Mouse (Mus musculus) CH12.LX (cell line): ENCODE data around the gene Fam243. TPM values are rescaled to one million over a fixed set of nuclear protein-coding genes. Genes with fewer than 3 reads are reported as not detected.

ENCODE experiments used
- DNase-seq: peaks from one replicate; pipeline ENCODE4 v3.0.0-alpha.2; 2013; ENCODE audit errors: extremely low read depth
- H3K27ac ChIP-seq: 2 replicates; pipeline ENCODE4 v1.5.1; 2012; ENCODE audit warnings: low read depth, mild to moderate bottlenecking, control low read depth, moderate library complexity; ENCODE audit not compliant: insufficient read depth
- H3K27me3 ChIP-seq: replicated peaks from 2 replicates; pipeline ENCODE3; 2012; ENCODE audit warnings: inconsistent platforms
- H3K36me3 ChIP-seq, 2 experiments: replicated peaks in 1 of 2; 2 replicates each; pipeline versions ENCODE3 to v1.6.1; 2012; ENCODE audit warnings: inconsistent platforms in 1 of 2, low read length in 1 of 2, mild to moderate bottlenecking in 1 of 2, mixed read lengths in 1 of 2, moderate library complexity in 1 of 2; ENCODE audit not compliant: control insufficient read depth in 1 of 2, insufficient read depth in 1 of 2
- H3K4me1 ChIP-seq, 2 experiments: 2 replicates each; pipeline ENCODE4 v1.6.1; 2012; ENCODE audit warnings: inconsistent platforms in 1 of 2, moderate library complexity in 1 of 2; ENCODE audit not compliant: insufficient read depth in 2 of 2, control insufficient read depth in 1 of 2
- H3K4me2 ChIP-seq: 2 replicates; pipeline ENCODE4 v1.6.1; 2012; ENCODE audit warnings: low read depth, mild to moderate bottlenecking, control low read depth; ENCODE audit not compliant: poor library complexity, insufficient read depth, severe bottlenecking
- H3K4me3 ChIP-seq, 3 experiments: fragments of 150-350 bp in 1 of 3; sonication (generic) in 1 of 3; replicated peaks in 1 of 3; 2 replicates each; pipeline versions ENCODE3 to v1.5.1; 2011 to 2012; ENCODE audit warnings: low read depth in 2 of 3, low read length in 2 of 3, mild to moderate bottlenecking in 2 of 3, moderate library complexity in 2 of 3, control low read depth in 1 of 3, improper control_type of control experiment in 1 of 3, inconsistent platforms in 1 of 3, mixed read lengths in 1 of 3; ENCODE audit not compliant: poor library complexity in 1 of 3
- H3K79me2 ChIP-seq: replicated peaks from 2 replicates; pipeline ENCODE4 v1.6.1; 2012; ENCODE audit warnings: mild to moderate bottlenecking, moderate library complexity; ENCODE audit not compliant: control insufficient read depth, poor library complexity, insufficient read depth, severe bottlenecking; ENCODE audit errors: extremely low read depth
- H3K9ac ChIP-seq: 2 replicates; pipeline ENCODE4 v1.6.1; 2012; ENCODE audit warnings: low read depth, mild to moderate bottlenecking, control low read depth, moderate library complexity; ENCODE audit not compliant: insufficient read depth
- H3K9me3 ChIP-seq: replicated peaks from 2 replicates; pipeline ENCODE3; 2012; ENCODE audit warnings: low read length, inconsistent platforms, mixed read lengths
- BHLHE40 ChIP-seq: IDR thresholded peaks from 2 replicates; pipeline ENCODE4 v1.6.1; 2011; ENCODE audit warnings: mild to moderate bottlenecking, low read depth, low read length, improper control_type of control experiment
- CHD1 ChIP-seq: IDR thresholded peaks from 2 replicates; pipeline ENCODE4 v1.6.1; 2012; ENCODE audit warnings: low read depth, low read length, improper control_type of control experiment, inconsistent platforms
- CHD2 ChIP-seq: IDR thresholded peaks from 2 replicates; pipeline ENCODE4 v1.6.1; 2011; ENCODE audit warnings: low read length, improper control_type of control experiment
- CTCF ChIP-seq, 2 experiments: IDR thresholded peaks in 1 of 2; conservative IDR thresholded peaks in 1 of 2; 2 replicates each; pipeline ENCODE4 v1.5.1; 2011 to 2012; ENCODE audit warnings: low read depth in 2 of 2, low read length in 2 of 2, improper control_type of control experiment in 1 of 2, inconsistent platforms in 1 of 2, mild to moderate bottlenecking in 1 of 2, moderate library complexity in 1 of 2
- E2F4 ChIP-seq: IDR thresholded peaks from 2 replicates; pipeline ENCODE4 v1.6.1; 2011; ENCODE audit warnings: low read depth, low read length, improper control_type of control experiment; ENCODE audit not compliant: insufficient replicate concordance
- ELF1 ChIP-seq: IDR thresholded peaks from 2 replicates; pipeline ENCODE4 v1.6.1; 2014; ENCODE audit warnings: low read depth, mild to moderate bottlenecking, inconsistent platforms, low read length, improper control_type of control experiment
- EP300 ChIP-seq: IDR thresholded peaks from 2 replicates; pipeline ENCODE4 v1.6.1; 2011; ENCODE audit warnings: low read length, improper control_type of control experiment
- ETS1 ChIP-seq: conservative IDR thresholded peaks from 2 replicates; pipeline ENCODE4 v1.6.1; 2012; ENCODE audit warnings: low read depth, mild to moderate bottlenecking, inconsistent platforms, low read length, improper control_type of control experiment, moderate library complexity
- GABPA ChIP-seq: IDR thresholded peaks from 2 replicates; pipeline ENCODE4 v1.6.1; 2012; ENCODE audit warnings: low read depth, low read length, improper control_type of control experiment, inconsistent platforms; ENCODE audit not compliant: insufficient replicate concordance
- HCFC1 ChIP-seq: IDR thresholded peaks from 2 replicates; pipeline ENCODE4 v1.6.1; 2012; ENCODE audit warnings: low read depth, mild to moderate bottlenecking, inconsistent platforms, low read length, improper control_type of control experiment
- IRF4 ChIP-seq: IDR thresholded peaks from 2 replicates; pipeline ENCODE4 v1.6.1; 2014; ENCODE audit warnings: low read depth, mild to moderate bottlenecking, inconsistent platforms, low read length, improper control_type of control experiment
- JUN ChIP-seq: IDR thresholded peaks from 2 replicates; pipeline ENCODE4 v1.6.1; 2011; ENCODE audit warnings: low read depth, mild to moderate bottlenecking, low read length, improper control_type of control experiment, moderate library complexity; ENCODE audit not compliant: insufficient read depth
- JUND ChIP-seq: conservative IDR thresholded peaks from 2 replicates; pipeline ENCODE4 v1.6.1; 2011; ENCODE audit warnings: low read depth, low read length, improper control_type of control experiment
- KAT2A ChIP-seq: IDR thresholded peaks from 2 replicates; pipeline ENCODE4 v1.6.1; 2012; ENCODE audit warnings: low read length, improper control_type of control experiment, inconsistent platforms; ENCODE audit not compliant: insufficient replicate concordance
- MAFK ChIP-seq: IDR thresholded peaks from 2 replicates; pipeline ENCODE4 v1.6.1; 2011; ENCODE audit warnings: low read length, improper control_type of control experiment; ENCODE audit not compliant: insufficient replicate concordance
- MAX ChIP-seq: IDR thresholded peaks from 2 replicates; pipeline ENCODE4 v1.6.1; 2011; ENCODE audit warnings: low read length, improper control_type of control experiment
- MAZ ChIP-seq: IDR thresholded peaks from 2 replicates; pipeline ENCODE4 v1.6.1; 2012; ENCODE audit warnings: low read depth, mild to moderate bottlenecking, inconsistent platforms, low read length, improper control_type of control experiment, moderate library complexity
- MEF2A ChIP-seq: IDR thresholded peaks from 2 replicates; pipeline ENCODE4 v1.6.1; 2014; ENCODE audit warnings: low read depth, mild to moderate bottlenecking, inconsistent platforms, low read length, improper control_type of control experiment, borderline replicate concordance
- MXI1 ChIP-seq: IDR thresholded peaks from 2 replicates; pipeline ENCODE4 v1.6.1; 2011; ENCODE audit warnings: mild to moderate bottlenecking, low read depth, low read length, improper control_type of control experiment
- MYC ChIP-seq: IDR thresholded peaks from 2 replicates; pipeline ENCODE4 v1.6.1; 2011; ENCODE audit warnings: low read depth, mild to moderate bottlenecking, improper control_type of control experiment, low read length
- NELFE ChIP-seq: IDR thresholded peaks from 2 replicates; pipeline ENCODE4 v1.6.1; 2011; ENCODE audit warnings: low read depth, low read length, improper control_type of control experiment
- NRF1 ChIP-seq: IDR thresholded peaks from 2 replicates; pipeline ENCODE4 v1.6.1; 2014; ENCODE audit warnings: low read depth, mild to moderate bottlenecking, inconsistent platforms, low read length, improper control_type of control experiment, moderate library complexity
- PAX5 ChIP-seq: IDR thresholded peaks from 2 replicates; pipeline ENCODE4 v1.6.1; 2012; ENCODE audit warnings: low read length, inconsistent platforms, mixed read lengths
- POLR2A ChIP-seq: IDR thresholded peaks from 2 replicates; pipeline ENCODE4 v1.6.1; 2011; ENCODE audit warnings: low read depth, mild to moderate bottlenecking, improper control_type of control experiment, low read length
- POLR2AphosphoS2 ChIP-seq: IDR thresholded peaks from 2 replicates; pipeline ENCODE4 v1.6.1; 2011; ENCODE audit warnings: low read depth, low read length, improper control_type of control experiment
- RAD21 ChIP-seq: IDR thresholded peaks from 2 replicates; pipeline ENCODE4 v1.6.1; 2011; ENCODE audit warnings: low read depth, mild to moderate bottlenecking, low read length, improper control_type of control experiment, moderate library complexity
- RCOR1 ChIP-seq: conservative IDR thresholded peaks from 2 replicates; pipeline ENCODE4 v1.6.1; 2012; ENCODE audit warnings: low read depth, mild to moderate bottlenecking, inconsistent platforms, low read length, improper control_type of control experiment
- SIN3A ChIP-seq: IDR thresholded peaks from 2 replicates; pipeline ENCODE4 v1.6.1; 2012; ENCODE audit warnings: low read length, improper control_type of control experiment, inconsistent platforms
- SMC3 ChIP-seq: IDR thresholded peaks from 2 replicates; pipeline ENCODE4 v1.6.1; 2011; ENCODE audit warnings: low read depth, low read length, improper control_type of control experiment
- TBP ChIP-seq: conservative IDR thresholded peaks from 2 replicates; pipeline ENCODE4 v1.6.1; 2011; ENCODE audit warnings: low read depth, low read length, improper control_type of control experiment
- TCF12 ChIP-seq: IDR thresholded peaks from 2 replicates; pipeline ENCODE4 v1.6.1; 2014; ENCODE audit warnings: low read depth, mild to moderate bottlenecking, inconsistent platforms, low read length, improper control_type of control experiment
- UBTF ChIP-seq: IDR thresholded peaks from 2 replicates; pipeline ENCODE4 v1.6.1; 2012; ENCODE audit warnings: low read depth, mild to moderate bottlenecking, inconsistent platforms, low read length, improper control_type of control experiment, moderate library complexity
- USF1 ChIP-seq: IDR thresholded peaks from 2 replicates; pipeline ENCODE4 v1.6.1; 2014; ENCODE audit warnings: low read depth, mild to moderate bottlenecking, inconsistent platforms, low read length, improper control_type of control experiment
- USF2 ChIP-seq: conservative IDR thresholded peaks from 2 replicates; pipeline ENCODE4 v1.6.1; 2011; ENCODE audit warnings: low read depth, low read length, improper control_type of control experiment
- ZC3H11A ChIP-seq: IDR thresholded peaks from 2 replicates; pipeline ENCODE4 v1.6.1; 2012; ENCODE audit warnings: low read depth, mild to moderate bottlenecking, inconsistent platforms, low read length, improper control_type of control experiment
- ZKSCAN1 ChIP-seq: IDR thresholded peaks from 2 replicates; pipeline ENCODE4 v1.6.1; 2012; ENCODE audit warnings: low read depth, inconsistent platforms, low read length, improper control_type of control experiment, borderline replicate concordance
- ZMIZ1 ChIP-seq: IDR thresholded peaks from 2 replicates; pipeline ENCODE4 v1.6.1; 2012; ENCODE audit warnings: low read depth, mild to moderate bottlenecking, inconsistent platforms, low read length, improper control_type of control experiment
- ZNF384 ChIP-seq: IDR thresholded peaks from 2 replicates; pipeline ENCODE4 v1.6.1; 2012; ENCODE audit warnings: low read depth, low read length, improper control_type of control experiment, inconsistent platforms
- dilution Hi-C: fragments of 300-500 bp; cut with MboI; formaldehyde crosslinking; loops from 2 replicates; pipeline ENCODE4 v1.14.3; 2020; ENCODE audit warnings: low sequenced_read_pairs; ENCODE audit not compliant: extremely low pct_unique_long_range_greater_than_20kb, extremely low pct_ligation_motif_present
- in situ Hi-C: fragments of 300-500 bp; cut with MboI; formaldehyde crosslinking; loops from 3 replicates; pipeline ENCODE4 v1.14.3; 2019; ENCODE audit warnings: low sequenced_read_pairs, low pct_ligation_motif_present, low pct_unique_long_range_greater_than_20kb, mixed read lengths
- polyA plus RNA-seq: library from polyadenylated mRNA; unstranded; fragments of >175 nt; gene quantifications from 2 replicates; pipeline ENCODE4 v1.2.1, GENCODE M21; 2012; ENCODE audit warnings: low read depth; ENCODE audit not compliant: insufficient read length
- total RNA-seq, 2 experiments: library from RNA; depleted of rRNA; stranded (reverse); fragments of 300-350 nt in 1 of 2; fragments of >200 nt in 1 of 2; gene quantifications; 2 replicates each; pipeline ENCODE4 v1.2.3; 2012 to 2014

The Fam243 gene
- total and polyA plus RNA-seq, 3 experiments: not detected

- no peak overlapping the region for H3K4me3 ChIP-seq
- no peaks in the 10 kb centered on the region for H3K9me3 ChIP-seq
- H3K27ac ChIP-seq: no peak overlapping the region
- H3K4me2 ChIP-seq: no peak overlapping the region
- H3K9ac ChIP-seq: no peak overlapping the region
- dilution Hi-C loops: no loop called here
- no peaks in the 10 kb centered on the region for H3K79me2 ChIP-seq
- TF ChIP-seq HCFC1: no peak
- 0 out of 2 replicates have a peak, but pooled peaks have one; percentile 46 for TF ChIP-seq RCOR1
- no peak for TF ChIP-seq CHD1
- TF ChIP-seq MEF2A: no peak
- TF ChIP-seq MAFK: 0 out of 2 replicates have a peak, but pooled peaks have one; percentile 20
- peak; percentile 49 for TF ChIP-seq ETS1
- TF ChIP-seq KAT2A: no peak
- no peak for TF ChIP-seq NELFE
- no peak for TF ChIP-seq CTCF (conservative IDR thresholded peaks at IDR 0.05 in 1 of 2, IDR thresholded peaks at IDR 0.05 in 1 of 2; ENCODE audit: low read depth in 2 of 2, low read length in 2 of 2)
- no peak for TF ChIP-seq E2F4
- TF ChIP-seq RAD21: no peak
- TF ChIP-seq IRF4: no peak
- TF ChIP-seq MXI1: no peak
- TF ChIP-seq USF1: no peak
- no peak for TF ChIP-seq TBP
- peak; percentile 41; the same call in 1 of the 2 replicates for TF ChIP-seq TCF12
- TF ChIP-seq SIN3A: no peak
- TF ChIP-seq NRF1: no peak
- no peak for TF ChIP-seq POLR2AphosphoS2
- no peak for TF ChIP-seq POLR2A
- no peak for TF ChIP-seq USF2
- TF ChIP-seq ZKSCAN1: no peak
- peak; percentile 71 for TF ChIP-seq BHLHE40
- TF ChIP-seq MAX: no peak
- no peak for TF ChIP-seq GABPA
- no peak for TF ChIP-seq JUN
- no peak for TF ChIP-seq PAX5
- no peak for TF ChIP-seq ELF1
- no peak for TF ChIP-seq ZC3H11A
- no peak for TF ChIP-seq MYC
- 0 out of 2 replicates have a peak, but pooled peaks have one; percentile 11 for TF ChIP-seq CHD2
- TF ChIP-seq JUND: no peak
- TF ChIP-seq SMC3: no peak
- no peak for TF ChIP-seq ZMIZ1
- TF ChIP-seq UBTF: no peak
- TF ChIP-seq MAZ: no peak
- TF ChIP-seq ZNF384: no peak
- TF ChIP-seq EP300: peak; percentile 40; the same call in 1 of the 2 replicates
- H3K27me3 ChIP-seq: peaks cover 12% of the 10 kb centered on the region
- no peak for DNase-seq
- H3K4me1 ChIP-seq: peaks cover 23 to 46% of the 10 kb centered on the region in 2 experiments
- in situ Hi-C loops: no loop called here
- H3K36me3 ChIP-seq: no peaks in the 10 kb centered on the region
Measured at GRCm38 (mm10) chr16:92357566-92357965, 36.3 kb upstream of the Fam243 start.
